Mouse (Mus musculus): ENCODE measurements around the gene Atp13a5. TPM values are rescaled to one million over a fixed set of nuclear protein-coding genes. Genes with fewer than 3 reads are reported as not detected.

Atp13a5 gene
- not detected for total RNA-seq (2023)

GRCm38 (mm10) chr16:29378458-29378857 lies at the start of gene Atp13a5:
TSS of gene Atp13a5 (minus strand) at chr16:29378732.

GRCm38 (mm10) chr16:29209605-29210411 lies 168.7 kb downstream of the Atp13a5 start, which contains the start of gene Hrasls:
TSS of gene Hrasls (plus strand) at chr16:29209695.

Other genes with a start within 250 kb of the Atp13a5 start
- not detected for gene Hrasls, start 169.0 kb downstream of the Atp13a5 start, total RNA-seq (2023)
- gene Atp13a4, start 166.1 kb upstream of the Atp13a5 start, total RNA-seq (2023): not detected
- gene Opa1, start 200.6 kb upstream of the Atp13a5 start, total RNA-seq (2023): 10 to 100 TPM; 40.5 to 46.8 TPM

Measured in B cell, adult 67 days (primary cell).